Mouse (Mus musculus) stomach, postnatal 0 days (tissue): Measurements from ENCODE around the gene Stx12.

Experiments used
- CTCF ChIP-seq: IDR thresholded peaks from 2 replicates; pipeline ENCODE4 v1.5.1; 2016; ENCODE audit warnings: antibody characterized with exemption, low read depth, mild to moderate bottlenecking, moderate library complexity
- EP300 ChIP-seq: optimal IDR thresholded peaks from 2 replicates; pipeline ENCODE3; 2016; ENCODE audit warnings: antibody characterized with exemption

- TF ChIP-seq CTCF (no peak), EP300 (no peak)
Measured at GRCm38 (mm10) chr4:132809621-132810020, 74.7 kb downstream of the Stx12 start.
